Mouse (Mus musculus) embryo, embryonic 10 days (tissue): Measurements from ENCODE around the gene Hlcs.

Experiments used
- DNase-seq: peaks from one replicate; pipeline ENCODE4 v3.0.0-alpha.2; 2015; ENCODE audit warnings: low spot score

Hlcs gene

DNA sequence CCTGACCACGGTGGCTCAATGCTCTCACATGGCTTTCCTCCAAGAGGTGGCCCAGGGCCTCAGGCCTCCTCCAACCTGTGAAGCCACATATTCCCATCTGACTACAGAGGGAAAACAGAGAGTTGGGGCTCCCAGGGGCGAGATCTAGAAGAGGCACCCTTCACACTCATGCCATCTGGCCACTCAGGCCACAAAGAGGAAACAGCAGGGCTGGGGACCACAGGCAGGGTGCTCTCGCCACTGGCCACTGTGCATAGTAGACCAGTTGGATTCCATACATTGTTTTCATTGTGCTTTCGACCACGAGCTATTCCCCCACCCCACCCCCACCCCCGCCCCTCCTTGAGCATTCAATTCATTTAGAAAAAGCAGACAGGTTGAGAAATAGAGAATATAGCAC lies 151.4 kb downstream of the Hlcs start:
- no peak for DNase-seq

DNA sequence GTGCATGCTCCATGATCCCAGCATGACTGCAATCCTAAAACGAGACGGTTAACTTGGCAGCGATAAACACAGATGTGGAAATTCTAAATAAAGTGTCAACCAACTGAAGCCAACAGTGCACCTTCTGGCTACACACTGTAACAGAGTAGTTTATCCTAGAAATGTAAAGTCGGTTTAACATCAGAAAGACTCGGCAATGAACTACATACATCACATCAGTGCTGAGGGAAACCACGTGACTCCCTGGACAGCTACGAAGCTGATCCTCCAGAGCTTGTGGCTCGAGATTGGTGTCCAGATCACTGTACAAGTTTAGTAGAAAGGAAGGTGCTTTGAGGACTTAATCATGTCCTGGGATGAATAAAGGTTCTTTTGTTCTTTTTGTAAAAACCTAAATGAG lies 155.6 kb downstream of the Hlcs start:
- no peak for DNase-seq

DNA sequence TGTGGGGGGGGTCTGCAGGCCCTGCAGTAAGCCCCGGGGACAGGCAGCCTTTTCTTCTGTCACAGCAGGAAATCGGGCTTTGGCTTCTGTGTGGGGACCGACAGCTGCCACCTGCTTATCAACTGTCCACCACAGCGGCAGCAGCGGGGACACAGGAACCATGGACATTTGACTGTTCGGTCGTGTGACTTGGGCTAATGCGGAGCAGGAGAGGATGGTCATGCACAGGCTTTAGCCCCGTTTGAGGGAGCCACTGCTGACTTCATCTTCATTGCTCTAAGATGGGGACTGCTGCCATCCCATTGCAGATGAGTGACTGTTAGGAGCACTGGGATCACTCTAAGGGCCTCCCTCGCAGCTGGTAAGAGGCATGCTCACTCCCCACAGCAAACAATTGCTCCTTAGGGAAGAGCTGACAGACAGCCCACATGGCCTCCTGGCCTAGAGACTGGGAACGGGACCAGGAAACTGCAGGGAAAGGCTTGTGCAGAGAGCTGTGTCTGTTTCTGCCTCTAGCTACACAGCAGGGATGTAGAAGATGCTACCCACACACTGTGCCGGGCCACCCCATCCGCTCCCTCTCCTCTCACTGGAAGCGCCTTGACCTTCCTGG lies 158.2 kb downstream of the Hlcs start:
- DNase-seq: peak; percentile 25

DNA sequence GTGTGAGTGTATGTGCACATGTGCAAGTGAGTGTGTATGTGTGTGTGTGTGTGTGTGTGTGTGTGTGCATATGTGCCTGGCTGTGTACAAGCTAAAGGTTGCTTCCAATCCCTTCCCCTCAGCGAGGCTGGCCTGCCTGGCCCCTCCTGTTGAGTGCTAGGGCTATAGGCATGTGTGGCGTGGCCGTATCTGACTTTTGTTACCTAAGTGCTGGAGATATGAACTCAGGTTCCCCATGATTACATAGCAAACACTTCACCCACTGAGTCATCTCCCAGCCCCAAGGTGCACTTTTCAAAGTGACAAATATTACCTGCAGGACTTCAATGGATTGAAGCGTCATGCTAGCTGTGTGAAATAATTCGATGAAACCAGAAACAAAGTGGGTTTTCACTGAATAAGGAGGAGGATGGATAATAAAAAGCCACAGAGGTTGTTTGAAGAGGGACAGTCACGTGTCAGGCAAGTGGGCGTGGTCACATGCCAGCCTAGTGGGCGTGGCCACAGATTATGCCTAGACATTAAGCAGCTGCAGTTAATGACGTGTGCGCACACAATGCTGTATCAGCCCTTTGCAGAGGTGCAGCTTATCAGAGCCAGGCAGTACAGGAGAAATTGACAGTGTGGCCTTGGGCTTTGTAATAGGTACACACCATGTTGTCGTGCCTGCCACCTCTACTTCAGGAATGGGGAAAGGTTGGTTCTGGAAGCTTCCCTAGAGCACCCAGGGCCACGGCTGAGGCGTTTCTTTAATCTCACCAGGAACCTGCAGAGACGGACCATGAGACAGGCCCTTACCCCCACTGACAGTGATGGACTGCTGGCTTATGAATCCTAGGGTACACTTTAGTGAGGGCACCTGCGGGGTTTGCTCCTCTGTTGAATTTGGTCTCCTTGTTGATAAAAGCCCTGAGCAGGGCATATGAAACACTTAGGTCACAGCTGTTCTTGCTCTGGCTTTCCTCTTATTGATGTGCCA lies 163.0 kb downstream of the Hlcs start:
- DNase-seq: peak; percentile 62

DNA sequence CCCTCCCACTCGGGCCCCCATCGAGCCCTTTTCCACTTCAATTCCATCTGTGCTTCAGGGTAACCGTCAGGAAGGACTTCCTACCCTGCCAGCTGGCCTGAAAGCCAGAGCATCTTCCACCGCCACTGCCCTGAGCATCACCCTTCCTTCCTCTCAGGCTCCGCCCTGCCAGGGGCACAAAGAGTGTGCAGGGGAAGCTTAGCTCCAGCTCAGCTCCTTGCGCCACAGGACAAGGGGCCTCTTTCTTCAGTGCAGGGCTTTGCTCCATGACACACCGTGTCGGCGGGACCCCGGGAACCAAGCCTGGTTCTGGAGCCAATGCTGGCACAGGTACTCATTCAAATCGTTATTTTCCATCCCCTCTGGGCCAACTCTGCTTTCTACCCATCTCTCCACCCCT lies 165.2 kb downstream of the Hlcs start:
- DNase-seq: peak; percentile 45

DNA sequence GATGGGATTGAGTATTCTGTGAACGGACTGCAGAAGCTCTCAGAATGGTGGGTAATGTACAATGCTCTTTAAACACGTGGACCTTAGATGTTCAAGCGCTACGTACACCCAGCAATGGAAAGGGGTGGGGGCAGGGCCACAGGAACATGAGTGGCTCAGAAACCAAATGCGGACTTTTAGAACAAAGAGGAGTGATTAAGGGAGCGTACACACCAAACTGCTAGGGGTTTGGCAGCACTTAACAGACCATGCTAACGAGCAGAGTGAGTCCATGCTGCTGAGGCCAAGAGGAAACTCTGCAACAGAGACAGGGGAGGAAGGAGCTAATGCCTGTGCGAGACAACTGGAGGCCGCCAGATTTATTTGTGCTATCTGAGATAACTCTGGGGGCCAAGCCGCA lies 170.0 kb downstream of the Hlcs start:
- DNase-seq: peak; percentile 23

DNA sequence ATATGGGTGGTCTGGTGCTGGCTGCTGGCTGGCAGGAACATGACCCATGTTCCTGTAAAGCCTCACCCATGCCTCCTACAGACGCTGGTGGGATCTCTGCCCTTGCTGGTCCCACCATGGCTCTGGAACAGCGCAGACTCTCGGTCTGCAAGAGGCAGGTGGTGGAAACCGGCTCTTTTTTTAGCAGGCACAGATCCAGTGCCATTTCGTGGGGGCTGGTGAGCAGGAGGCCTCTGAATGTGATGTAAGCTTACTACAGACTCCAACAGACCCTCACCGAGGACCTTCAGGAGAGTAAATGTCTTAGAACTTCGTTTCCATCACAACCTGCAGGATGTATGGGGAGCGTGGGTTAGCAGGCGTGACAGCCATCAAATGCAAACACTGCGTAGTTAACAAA lies 172.6 kb downstream of the Hlcs start:
- DNase-seq: no peak

DNA sequence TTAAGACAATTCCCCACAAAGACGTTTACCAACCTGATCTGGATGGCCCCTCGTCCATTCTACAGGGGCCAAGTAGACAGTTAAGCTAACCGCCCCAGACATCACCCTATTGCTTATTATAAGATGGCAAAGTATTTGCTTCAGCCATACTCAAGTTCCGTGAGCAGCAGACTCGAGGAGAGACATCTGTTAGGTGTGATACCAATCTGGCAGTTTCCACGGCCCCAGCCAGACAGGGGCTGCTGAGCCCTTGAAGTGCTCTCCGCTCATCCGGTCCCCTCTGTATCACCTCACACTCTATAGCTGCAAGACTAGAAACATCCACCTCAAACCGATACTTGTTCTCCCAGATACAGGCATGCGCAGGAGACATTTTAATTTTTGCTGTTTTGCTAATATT lies 179.2 kb downstream of the Hlcs start:
- no peak for DNase-seq

DNA sequence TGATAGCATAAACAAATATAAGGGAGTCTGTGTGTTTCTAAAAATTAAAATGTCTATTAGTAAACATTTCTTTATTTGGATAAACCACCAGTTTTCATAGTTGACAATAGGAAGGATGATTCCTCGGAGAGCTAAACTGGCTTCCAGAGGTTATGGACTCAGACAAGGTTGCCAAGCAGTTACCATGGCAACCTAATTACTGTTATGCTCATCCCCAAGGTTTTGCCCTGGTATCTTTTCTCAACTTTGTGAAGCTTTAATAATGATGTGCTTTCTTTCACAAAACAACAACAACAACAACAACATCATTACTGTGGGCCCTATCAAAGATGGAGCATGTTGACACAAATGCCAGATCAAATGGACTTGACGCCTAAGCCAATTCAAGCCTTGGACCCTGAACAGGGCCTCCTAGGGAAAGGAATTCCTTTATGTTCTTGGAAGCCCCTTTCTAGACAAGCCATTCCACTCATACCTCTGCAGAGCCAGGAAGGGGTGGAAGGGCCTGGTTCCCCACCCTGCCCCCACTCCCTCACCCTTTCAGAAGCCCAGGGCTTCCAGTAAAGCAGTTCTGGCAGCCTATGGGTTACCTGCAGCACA lies 185.0 kb downstream of the Hlcs start:
- DNase-seq: peak; percentile 61

DNA sequence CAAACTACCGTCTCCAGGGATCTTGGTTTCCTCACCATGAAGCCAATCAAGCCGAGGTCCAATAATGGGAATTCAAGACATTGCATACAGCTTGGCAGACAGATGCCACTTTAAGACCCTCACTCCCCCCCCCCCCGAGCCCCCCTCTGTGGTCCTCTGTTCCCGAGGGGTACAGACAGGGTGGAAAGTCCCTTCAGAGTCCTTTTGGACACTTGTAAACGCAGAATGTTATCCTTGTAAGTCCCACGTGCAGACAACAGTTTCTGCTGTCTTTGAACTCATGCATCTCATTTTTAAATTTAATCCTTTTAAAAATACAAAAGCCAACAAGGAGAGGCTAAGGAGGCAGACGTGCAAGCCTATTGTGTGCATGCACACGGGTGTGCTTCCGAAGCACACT lies 187.2 kb downstream of the Hlcs start:
- DNase-seq: no peak

DNA sequence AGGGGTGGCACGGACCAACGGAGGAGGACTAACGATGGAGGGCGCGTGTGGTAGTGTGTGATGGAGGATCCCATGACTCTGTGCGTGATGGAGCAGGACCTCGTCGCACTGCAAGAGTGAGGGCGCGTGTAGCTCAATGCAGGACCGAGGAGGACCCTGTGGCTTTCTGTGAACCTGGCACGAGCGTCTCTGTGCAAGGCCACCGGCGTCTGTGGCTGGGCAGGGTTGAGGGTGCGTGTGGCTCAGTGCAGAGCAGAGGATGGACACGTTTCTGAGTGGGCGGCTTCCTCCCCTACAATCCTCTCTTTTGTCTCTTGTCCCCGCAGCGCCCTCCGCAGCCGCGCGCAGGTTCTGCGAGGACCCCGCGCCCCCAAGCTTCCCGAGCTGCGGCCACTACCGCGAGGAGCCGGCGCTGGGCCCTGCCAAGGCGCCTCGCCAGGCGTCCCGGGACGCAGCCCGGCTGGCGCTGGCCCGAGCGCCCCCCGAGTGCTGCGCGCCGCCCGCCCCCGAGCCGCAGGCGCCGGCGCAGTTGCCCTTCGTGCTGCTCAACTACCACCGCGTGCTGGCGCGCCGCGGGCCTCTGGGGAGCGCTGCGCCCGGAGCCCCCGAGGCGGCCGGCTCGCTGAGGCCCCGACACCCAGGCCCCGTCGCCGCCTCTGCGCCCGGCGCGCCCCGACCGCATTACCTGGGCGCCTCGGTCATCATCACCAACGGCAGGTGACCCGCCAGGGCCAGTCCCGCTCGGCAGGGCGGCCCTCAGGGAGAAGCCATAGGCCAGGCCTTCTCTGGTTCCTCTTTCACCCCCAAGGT lies 188.0 kb downstream of the Hlcs start:
- DNase-seq: peak; percentile 44

DNA sequence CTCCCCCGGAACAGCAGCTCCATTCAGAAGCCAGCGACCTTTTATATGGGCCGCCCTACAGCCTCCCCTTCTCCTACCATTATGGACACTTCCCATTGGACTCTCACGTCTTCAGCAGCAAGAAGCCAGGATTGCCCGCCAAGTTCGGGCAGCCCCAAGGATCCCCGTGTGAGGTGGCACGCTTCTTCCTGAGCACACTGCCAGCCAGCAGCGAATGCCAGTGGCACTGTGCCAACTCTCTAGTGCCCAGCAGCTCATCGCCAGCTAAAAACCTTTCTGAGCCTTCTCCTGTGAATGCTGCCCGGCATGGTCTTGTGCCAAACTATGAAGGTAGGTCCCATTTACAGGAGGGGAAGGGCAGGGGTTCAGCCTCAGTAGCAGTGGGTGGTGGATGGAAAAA lies 190.1 kb downstream of the Hlcs start:
- DNase-seq: no peak

DNA sequence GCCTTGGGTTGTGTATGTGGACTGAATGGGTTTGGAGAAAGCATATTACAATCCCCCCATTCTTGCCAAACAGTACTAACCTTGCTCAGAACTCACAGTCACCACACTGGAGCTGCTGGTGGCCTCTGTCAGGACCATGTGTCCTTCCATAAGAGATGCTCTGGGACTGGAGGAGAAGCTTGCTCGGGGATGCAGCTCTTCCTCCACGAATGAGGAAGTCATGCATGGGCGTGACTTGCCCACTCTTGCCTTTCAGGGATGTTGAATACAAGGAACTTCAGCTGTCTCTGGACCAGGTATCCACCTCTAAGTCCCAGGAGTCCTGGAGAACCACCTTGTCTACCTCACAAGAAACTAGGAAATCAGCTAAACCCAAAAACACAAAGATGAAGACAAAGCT lies 191.0 kb downstream of the Hlcs start:
- no peak for DNase-seq

DNA sequence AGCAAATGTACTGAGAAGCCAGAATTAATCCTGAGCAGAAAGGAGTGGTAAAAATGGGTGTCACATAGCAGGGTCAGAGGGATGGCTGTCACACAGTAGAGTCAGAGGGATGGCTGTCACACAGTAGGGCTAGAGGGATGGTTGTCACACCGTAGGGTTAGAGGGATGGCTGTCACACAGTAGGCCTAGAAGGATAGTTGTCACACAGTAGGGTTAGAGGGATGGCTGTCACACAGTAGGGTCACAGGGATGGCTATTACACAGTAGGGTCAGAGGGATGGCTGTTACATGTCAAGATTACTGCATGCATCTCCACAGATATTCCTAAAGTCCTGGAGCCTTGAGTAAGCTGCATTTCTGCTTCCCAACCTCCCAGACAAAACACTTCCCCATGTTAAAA lies 195.0 kb downstream of the Hlcs start:
- no peak for DNase-seq

DNA sequence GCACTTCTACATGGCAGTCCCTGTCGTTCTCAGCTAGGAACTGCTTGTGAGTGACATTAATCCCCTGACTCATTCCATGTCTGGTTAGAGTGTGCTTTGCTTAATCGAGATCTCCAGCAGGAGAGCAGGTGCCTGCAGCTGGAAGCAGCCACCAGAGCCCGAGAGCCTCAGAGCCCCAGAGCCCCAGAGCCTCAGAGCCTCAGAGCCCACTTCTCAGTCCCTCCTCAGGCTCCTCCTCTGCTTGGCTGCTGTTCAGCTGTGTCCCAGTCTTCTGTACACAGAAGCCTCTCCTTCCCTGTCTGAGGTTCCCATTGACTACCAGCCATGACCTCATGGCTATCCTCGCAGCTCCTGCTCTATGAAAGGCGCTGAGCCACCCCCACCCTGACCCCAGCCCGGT lies 196.0 kb downstream of the Hlcs start:
- no peak for DNase-seq

DNA sequence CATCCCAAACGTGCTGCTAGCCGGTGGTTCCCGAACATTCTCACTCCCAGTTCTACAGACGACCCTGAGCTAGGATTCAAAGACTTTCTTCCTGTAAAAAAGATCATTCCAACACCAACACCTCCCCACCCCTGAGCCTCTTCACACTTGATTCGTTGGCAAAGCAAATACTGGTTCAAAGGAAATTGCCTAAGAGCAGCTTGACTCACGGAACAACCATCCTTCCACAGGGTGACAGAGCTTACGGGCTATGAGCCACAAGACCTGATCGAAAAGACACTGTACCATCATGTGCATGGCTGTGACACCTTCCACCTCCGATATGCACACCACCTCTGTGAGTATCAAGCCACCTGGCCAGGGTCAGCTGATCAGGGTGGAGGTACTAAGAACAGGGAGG lies 198.7 kb downstream of the Hlcs start:
- DNase-seq: no peak

DNA sequence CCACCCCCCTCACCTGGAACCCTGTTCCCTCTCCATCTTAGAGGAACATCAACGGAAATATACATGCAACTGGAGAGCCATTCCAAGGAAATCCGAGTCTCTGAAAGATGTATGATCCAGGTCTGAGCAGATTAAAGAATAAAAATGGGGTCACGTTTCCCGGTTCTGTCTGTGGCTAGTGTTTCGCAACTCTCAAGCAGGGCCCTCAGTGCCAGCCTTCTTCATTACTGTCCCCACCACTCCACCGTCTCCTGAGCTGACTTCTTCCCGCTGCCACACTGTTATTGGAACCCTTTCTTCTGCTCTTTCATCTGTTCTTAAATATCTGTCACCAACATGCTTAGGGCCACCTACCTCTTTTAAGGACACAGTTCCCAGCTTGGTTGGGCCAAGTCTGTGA lies 200.2 kb downstream of the Hlcs start:
- DNase-seq: no peak

DNA sequence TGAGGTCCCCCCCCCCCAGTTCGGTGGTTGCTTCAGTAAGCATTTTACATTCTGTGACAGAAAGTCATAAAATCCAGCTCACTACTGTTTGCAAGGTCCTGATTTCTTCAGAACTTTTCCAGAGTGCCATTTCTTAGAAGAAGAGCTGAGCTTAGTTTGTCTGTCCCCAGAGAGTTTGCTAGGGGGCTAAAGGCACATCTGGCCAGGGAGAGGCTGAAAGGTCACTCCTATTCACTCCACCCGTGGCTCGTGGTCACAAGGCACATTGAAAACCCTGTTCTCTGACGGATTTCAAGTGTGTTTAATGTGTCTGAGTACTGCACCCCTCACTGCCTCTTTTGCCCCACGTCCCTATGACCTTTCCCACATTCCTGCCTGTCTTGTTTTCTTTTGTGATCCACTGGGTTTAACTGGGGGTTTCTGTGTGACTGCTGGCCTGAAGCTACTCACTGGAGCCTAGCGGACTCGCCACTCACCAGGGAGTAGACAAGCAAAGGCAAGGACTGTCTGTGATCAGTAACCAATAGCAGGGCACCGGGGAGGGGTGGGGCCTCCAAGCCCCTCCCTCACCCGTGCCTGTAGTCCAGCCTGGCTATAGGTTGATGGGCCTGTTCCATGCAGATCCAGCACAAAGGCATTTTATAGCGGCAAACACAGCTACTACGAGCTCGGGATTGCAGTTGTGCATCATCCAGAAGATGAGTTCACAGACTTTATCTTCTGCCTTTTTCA lies 215.5 kb downstream of the Hlcs start:
- DNase-seq: peak; percentile 71

DNA sequence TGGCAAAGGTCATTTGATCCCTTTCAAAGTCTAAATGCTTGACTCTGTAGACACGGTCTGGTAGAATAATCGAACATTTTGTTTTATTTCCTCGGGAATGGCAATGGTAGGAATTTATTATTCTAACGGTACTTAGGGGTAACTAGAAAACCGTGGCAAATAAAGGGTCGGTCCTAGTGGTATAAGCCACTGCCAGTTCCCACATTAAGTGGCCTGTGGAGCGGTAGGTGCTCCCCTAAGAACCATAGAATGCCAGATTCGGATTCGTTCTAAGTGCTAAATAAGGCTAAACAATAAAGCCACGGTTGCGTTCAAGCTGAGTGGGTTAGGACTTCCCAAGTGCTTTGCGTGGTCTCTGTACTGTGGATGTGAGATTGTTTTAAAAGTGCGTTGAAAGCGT lies 216.9 kb downstream of the Hlcs start:
- DNase-seq: no peak

DNA sequence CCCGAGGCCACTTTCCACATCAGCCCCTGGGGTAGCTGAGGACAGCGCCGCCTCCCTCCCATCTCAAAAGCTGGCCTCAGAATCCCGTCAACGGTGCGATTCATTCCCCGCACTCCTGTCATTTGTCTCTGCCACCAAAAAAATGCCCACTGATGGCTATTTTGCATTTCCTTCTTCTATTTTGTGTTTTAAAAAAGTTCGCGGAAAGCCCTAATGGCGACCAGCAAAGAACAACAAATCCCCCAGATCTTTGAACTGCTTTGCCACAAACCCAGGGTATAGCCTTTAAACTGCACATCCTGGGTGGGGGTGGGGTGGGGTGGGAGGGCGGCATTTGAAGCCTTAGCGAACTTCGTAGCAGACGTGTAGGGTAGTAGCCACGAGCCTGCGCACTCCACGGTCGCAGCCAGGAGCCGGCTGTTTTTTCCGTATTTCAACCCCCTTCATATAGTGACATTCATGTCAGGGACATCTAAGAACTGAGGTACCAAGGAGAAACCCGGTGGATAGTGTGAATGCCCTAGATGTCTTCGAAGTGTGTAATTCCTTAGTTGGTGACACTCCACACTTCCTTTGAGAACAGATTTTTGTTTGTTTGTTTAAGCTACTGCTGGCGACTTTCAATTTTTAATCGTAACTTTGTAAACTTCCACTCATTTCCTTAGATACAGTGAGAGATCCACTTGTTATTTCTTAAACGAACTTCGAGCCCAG lies 218.1 kb downstream of the Hlcs start:
- DNase-seq: peak; percentile 41
